Mouse (Mus musculus): ENCODE measurements around the gene B4galnt4. TPM values are rescaled to one million over a fixed set of nuclear protein-coding genes. Genes with fewer than 3 reads are reported as not detected.

Gene B4galnt4
- polyA plus RNA-seq, 1 experiment: not detected

DNA sequence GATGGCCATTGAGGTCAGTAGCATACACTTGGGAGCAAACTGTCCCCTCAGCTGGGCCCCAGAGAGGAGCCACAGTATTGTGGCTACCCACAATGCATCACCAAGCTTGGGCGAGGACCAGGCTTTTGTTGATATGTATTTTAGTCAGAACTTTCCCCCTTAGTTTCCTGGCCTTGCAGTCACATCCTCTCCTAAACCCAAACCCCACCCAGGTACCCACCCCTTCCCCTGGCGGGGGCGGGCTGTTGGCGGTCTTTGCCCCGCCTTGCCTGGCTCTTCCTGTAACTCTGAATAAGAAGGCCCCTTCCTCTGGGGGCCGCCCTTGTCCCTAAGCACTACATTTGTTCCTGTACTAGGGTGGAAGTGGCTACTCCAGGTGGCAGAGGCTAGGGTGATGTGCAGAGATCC lies 35.7 kb downstream of the B4galnt4 start:
- H3K4me3 ChIP-seq (ENCODE audit: insufficient read depth, low read depth, low read length): peak overlapping the region; percentile 17; the same call in 1 of the 2 replicates
- no peak overlapping the region for H3K27ac ChIP-seq (ENCODE audit: insufficient read depth, low read depth, low read length)
- TF ChIP-seq POLR2A (IDR thresholded peaks at IDR 0.05; ENCODE audit: insufficient read depth, low read depth, low read length) (no peak), CTCF (IDR thresholded peaks at IDR 0.05; ENCODE audit: insufficient read depth, low read depth, low read length) (no peak)
- H3K4me1 ChIP-seq (ENCODE audit: control insufficient read depth, insufficient read depth, low read length): peaks cover 16% of the 10 kb centered on the region
- 55% methylated on average over 6 of the region's 6 CpGs for WGBS

DNA sequence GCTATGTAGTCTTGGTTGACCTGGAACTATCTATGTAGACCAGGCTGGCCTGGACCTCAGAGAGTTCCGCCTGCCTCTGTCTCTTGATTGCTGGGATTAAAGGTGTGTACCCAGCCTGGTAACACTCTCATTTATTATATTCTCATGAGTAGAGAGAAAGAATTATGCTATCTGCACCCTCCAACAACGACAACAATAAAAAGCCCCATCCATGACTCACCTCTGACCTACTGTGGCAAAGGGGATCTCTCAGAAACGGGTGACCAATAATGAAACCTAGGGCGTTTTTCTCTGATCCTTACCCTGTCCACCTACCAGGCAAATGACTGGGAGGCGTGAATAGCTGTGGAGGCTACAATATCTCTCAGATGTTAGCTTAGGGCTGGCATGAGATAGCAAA lies 36.3 kb downstream of the B4galnt4 start:
- Histone ChIP-seq H3K4me3 (ENCODE audit: insufficient read depth, low read depth, low read length) (no peak overlapping the region), H3K27ac (ENCODE audit: insufficient read depth, low read depth, low read length) (no peak overlapping the region), H3K4me1 (ENCODE audit: control insufficient read depth, insufficient read depth, low read length) (peaks cover 14% of the 10 kb centered on the region)
- WGBS: 82% methylated on average over 5 of the region's 5 CpGs
- TF ChIP-seq CTCF (IDR thresholded peaks at IDR 0.05; ENCODE audit: insufficient read depth, low read depth, low read length) (no peak), POLR2A (IDR thresholded peaks at IDR 0.05; ENCODE audit: insufficient read depth, low read depth, low read length) (no peak)

DNA sequence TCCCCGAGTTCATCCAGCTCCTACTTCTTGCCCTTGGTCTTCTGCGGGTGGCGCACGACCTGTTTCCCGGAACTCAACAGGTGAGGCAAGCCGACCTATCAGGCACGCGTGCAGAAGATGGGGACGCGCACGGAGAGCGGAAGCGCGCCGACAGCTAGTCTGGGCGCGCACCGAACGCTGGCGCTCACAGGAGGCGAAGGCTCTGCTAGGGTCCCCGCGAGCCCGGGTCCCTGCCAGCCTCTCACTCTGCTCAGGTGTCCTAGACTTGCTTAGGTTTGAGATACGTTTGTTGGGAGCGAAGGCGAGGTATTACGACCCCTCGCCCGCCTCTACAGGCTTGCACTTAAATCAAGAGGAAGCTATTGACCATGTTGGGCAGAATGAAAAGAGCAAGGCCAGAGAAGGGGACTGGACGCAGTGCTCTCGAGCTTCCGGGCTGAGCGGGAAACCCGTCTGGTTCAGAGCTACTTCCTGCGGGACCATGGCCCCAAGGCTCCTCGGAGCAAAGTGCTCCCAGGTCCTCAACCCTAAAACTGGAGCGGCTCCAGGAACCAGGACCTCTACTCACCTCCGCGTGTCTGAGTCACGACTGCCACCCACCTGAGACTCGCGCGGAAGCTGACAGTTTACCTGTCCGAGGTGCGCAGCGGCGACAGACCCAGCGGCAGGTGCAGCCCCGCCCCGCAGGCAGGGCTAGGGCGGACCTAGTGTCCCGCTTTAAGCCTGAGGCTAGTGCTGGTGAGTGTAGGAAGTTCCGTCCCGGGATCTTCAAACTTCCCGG lies 39.2 kb downstream of the B4galnt4 start, which contains the start of gene Sigirr:
Sigirr (minus strand) TSS at position 662 of the 781 bp plus-strand sequence.
- Histone ChIP-seq H3K4me3 (ENCODE audit: insufficient read depth, low read depth, low read length) (peak within 1 kb of the TSS; percentile 31), H3K4me1 (ENCODE audit: control insufficient read depth, insufficient read depth, low read length) (peaks cover 11% of the 10 kb centered on the region), H3K27ac (ENCODE audit: insufficient read depth, low read depth, low read length) (no peak within 1 kb of the TSS)
- 3% methylated on average over 56 of the region's 56 CpGs for WGBS
- TF ChIP-seq CTCF (IDR thresholded peaks at IDR 0.05; ENCODE audit: insufficient read depth, low read depth, low read length) (no peak), POLR2A (IDR thresholded peaks at IDR 0.05; ENCODE audit: insufficient read depth, low read depth, low read length) (no peak)

DNA sequence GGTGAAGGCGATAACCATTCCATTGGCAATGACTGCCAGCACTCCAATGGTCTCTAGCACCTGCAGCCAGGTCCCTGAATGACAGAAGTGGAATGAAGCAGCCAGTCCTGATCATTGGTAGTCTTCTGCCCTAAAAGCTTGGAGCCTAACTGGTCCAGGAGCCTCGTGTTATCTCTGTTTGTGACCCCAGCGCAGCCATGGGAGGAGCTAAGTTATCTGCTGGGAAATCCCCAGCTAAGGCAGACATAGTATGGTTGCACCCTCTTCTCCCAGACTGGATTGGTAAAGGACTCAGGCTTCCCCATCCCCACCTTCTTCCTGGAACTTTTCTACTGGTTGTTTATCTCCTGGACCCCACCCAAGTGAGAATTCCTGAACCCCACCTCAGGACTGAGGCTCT lies 42.3 kb downstream of the B4galnt4 start:
- H3K4me1 ChIP-seq (ENCODE audit: control insufficient read depth, insufficient read depth, low read length): peaks cover 11% of the 10 kb centered on the region
- no peak overlapping the region for H3K27ac ChIP-seq (ENCODE audit: insufficient read depth, low read depth, low read length)
- TF ChIP-seq CTCF (IDR thresholded peaks at IDR 0.05; ENCODE audit: insufficient read depth, low read depth, low read length) (no peak), POLR2A (IDR thresholded peaks at IDR 0.05; ENCODE audit: insufficient read depth, low read depth, low read length) (no peak)
- WGBS: 72% methylated on average over 3 of the region's 3 CpGs
- no peak overlapping the region for H3K4me3 ChIP-seq (ENCODE audit: insufficient read depth, low read depth, low read length)

DNA sequence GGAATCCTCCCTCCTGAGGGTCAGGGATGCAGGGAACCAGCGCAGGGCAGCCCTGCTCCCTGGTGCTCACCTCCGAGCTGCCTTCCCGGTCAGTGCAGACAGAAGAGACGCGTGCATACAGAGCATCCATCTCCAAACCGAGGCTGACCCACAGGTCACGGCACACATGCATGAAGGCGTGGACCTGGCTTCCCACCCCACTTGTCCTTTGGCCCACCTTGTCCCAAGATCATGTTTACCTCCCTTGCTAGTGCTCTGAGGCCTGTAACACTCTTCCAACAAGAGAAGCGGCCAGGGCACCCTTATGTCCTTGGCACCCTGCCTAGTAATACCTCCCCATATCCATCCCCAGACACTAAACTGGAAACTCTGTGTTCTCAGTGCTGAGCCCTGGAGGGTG lies 55.0 kb downstream of the B4galnt4 start:
- H3K27ac ChIP-seq (ENCODE audit: insufficient read depth, low read depth, low read length): no peak overlapping the region
- no peak overlapping the region for H3K4me3 ChIP-seq (ENCODE audit: insufficient read depth, low read depth, low read length)
- H3K4me1 ChIP-seq (ENCODE audit: control insufficient read depth, insufficient read depth, low read length): no peaks in the 10 kb centered on the region
- TF ChIP-seq CTCF (IDR thresholded peaks at IDR 0.05; ENCODE audit: insufficient read depth, low read depth, low read length): no peak
- TF ChIP-seq POLR2A (IDR thresholded peaks at IDR 0.05; ENCODE audit: insufficient read depth, low read depth, low read length): no peak
- WGBS: 89% methylated on average over 9 of the region's 9 CpGs

DNA sequence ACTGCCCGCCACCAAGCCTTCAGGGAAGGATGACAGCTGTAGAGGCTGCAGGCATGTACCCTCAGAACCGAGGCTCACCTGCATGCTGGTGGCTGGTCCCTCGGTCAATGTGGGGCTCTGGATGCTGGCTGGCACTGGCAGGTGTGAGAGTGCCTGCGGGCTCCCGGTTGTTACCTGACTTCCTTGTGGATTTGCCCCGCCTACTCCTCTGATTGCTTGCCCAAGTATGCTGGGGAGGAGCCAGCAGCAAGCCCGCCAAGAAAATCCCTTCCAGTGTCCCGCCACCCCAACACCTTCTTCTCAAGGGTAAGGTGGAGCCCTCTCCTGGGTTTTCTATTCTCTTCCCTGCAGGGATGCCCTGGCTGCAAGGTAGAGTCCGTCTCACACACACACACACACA lies 56.7 kb downstream of the B4galnt4 start, which contains the start of gene Ano9:
Ano9 (minus strand) TSS at position 171 of the 400 bp plus-strand sequence.
- H3K4me3 ChIP-seq (ENCODE audit: insufficient read depth, low read depth, low read length): no peak within 1 kb of the TSS
- peaks cover 3% of the 10 kb centered on the region; the same call in 1 of the 2 replicates for H3K4me1 ChIP-seq (ENCODE audit: control insufficient read depth, insufficient read depth, low read length)
- 23% methylated on average over 9 of the region's 9 CpGs for WGBS
- no peak within 1 kb of the TSS for H3K27ac ChIP-seq (ENCODE audit: insufficient read depth, low read depth, low read length)
- TF ChIP-seq CTCF (IDR thresholded peaks at IDR 0.05; ENCODE audit: insufficient read depth, low read depth, low read length) (no peak), POLR2A (IDR thresholded peaks at IDR 0.05; ENCODE audit: insufficient read depth, low read depth, low read length) (no peak)

DNA sequence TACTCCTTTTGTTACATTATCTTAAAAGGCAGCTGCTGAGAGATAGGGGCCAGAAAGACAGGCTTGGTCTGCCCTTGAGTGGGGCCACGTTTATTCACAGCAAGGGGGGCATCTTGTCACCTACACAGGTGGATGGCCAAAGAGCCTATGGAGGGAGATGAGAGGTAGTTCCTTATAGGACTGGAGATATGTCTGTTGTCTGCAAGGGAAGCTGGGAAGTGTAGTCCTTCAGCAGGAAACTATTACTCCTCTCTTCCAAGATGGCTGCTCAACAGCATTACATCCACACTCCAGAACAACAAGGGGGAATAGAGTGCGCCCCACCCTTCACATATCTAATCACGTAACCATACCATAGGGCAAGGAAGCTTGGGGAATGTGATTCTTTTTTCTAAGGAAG lies 58.6 kb downstream of the B4galnt4 start:
- H3K4me3 ChIP-seq (ENCODE audit: insufficient read depth, low read depth, low read length): no peak overlapping the region
- TF ChIP-seq POLR2A (IDR thresholded peaks at IDR 0.05; ENCODE audit: insufficient read depth, low read depth, low read length) (no peak), CTCF (IDR thresholded peaks at IDR 0.05; ENCODE audit: insufficient read depth, low read depth, low read length) (no peak)
- peaks cover 7% of the 10 kb centered on the region; the same call in 1 of the 2 replicates for H3K4me1 ChIP-seq (ENCODE audit: control insufficient read depth, insufficient read depth, low read length)
- H3K27ac ChIP-seq (ENCODE audit: insufficient read depth, low read depth, low read length): no peak overlapping the region
- WGBS: 85% methylated on average over 3 of the region's 3 CpGs

DNA sequence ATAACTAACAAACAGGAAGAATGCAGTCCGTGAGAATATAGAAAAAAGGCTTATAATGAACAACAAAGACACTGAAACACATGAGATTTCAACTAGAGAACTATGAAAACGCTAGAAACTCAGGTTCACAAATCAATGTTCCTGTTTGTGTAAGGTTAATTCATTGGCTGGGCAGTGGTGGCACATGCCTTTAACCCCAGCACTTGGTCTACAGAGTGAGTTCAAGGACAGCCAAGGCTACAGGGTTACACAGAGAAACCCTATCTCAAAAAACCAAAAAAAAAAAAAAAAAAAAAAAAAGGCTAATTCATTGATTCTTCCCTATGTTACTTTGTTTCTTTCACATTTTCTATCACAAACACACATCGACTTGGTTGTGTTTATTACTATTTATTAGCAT lies 59.7 kb downstream of the B4galnt4 start:
- Histone ChIP-seq H3K4me1 (ENCODE audit: control insufficient read depth, insufficient read depth, low read length) (peaks cover 7% of the 10 kb centered on the region; the same call in 1 of the 2 replicates), H3K4me3 (ENCODE audit: insufficient read depth, low read depth, low read length) (no peak overlapping the region), H3K27ac (ENCODE audit: insufficient read depth, low read depth, low read length) (no peak overlapping the region)
- TF ChIP-seq POLR2A (IDR thresholded peaks at IDR 0.05; ENCODE audit: insufficient read depth, low read depth, low read length): no peak
- no peak for TF ChIP-seq CTCF (IDR thresholded peaks at IDR 0.05; ENCODE audit: insufficient read depth, low read depth, low read length)
- 86% methylated on average over 3 of the region's 3 CpGs for WGBS

DNA sequence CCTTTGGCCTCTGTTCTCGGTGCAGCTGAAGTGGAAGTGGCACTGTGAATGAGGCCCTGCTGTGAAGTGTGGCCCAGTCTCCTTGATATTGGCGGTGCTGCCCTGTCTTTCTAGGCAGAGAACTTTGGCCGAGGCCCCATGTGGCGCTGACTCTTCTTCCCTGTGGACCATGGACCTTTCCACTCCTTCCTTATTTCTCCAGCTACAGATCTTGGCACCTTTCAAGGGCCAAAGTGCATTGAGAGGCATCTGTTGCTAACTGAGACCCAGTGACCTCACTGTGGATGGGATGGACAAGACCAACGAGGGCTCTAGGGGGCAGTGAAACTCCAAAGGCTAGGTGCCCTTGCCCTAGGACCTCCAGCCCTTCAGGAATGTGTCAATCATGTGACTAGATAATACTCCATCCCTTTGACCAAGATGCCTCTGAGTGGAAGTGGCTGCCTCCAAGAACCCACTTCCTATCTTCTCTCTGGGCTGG lies 60.2 kb downstream of the B4galnt4 start:
- TF ChIP-seq POLR2A (IDR thresholded peaks at IDR 0.05; ENCODE audit: insufficient read depth, low read depth, low read length) (no peak), CTCF (IDR thresholded peaks at IDR 0.05; ENCODE audit: insufficient read depth, low read depth, low read length) (no peak)
- Histone ChIP-seq H3K27ac (ENCODE audit: insufficient read depth, low read depth, low read length) (no peak overlapping the region), H3K4me1 (ENCODE audit: control insufficient read depth, insufficient read depth, low read length) (peaks cover 7% of the 10 kb centered on the region; the same call in 1 of the 2 replicates), H3K4me3 (ENCODE audit: insufficient read depth, low read depth, low read length) (no peak overlapping the region)
- 80% methylated on average over 5 of the region's 5 CpGs for WGBS

Other genes with a start within 250 kb of the B4galnt4 start
- not detected in 2 replicates for gene Zfp941, start 238.9 kb upstream of the B4galnt4 start, polyA plus RNA-seq (2012; ENCODE audit: insufficient read depth, insufficient read length, low replicate concordance, missing spikeins)
- gene Urah, start 226.1 kb upstream of the B4galnt4 start, polyA plus RNA-seq (2012; ENCODE audit: insufficient read depth, insufficient read length, low replicate concordance, missing spikeins): not detected in 2 replicates
- not detected in 2 replicates for gene Scgb1c1, start 215.6 kb upstream of the B4galnt4 start, polyA plus RNA-seq (2012; ENCODE audit: insufficient read depth, insufficient read length, low replicate concordance, missing spikeins)
- gene Odf3, start 213.3 kb upstream of the B4galnt4 start, polyA plus RNA-seq (2012; ENCODE audit: insufficient read depth, insufficient read length, low replicate concordance, missing spikeins): not detected in 2 replicates
- not detected in 2 replicates for gene Gm45785, start 204.8 kb upstream of the B4galnt4 start, polyA plus RNA-seq (2012; ENCODE audit: insufficient read depth, insufficient read length, low replicate concordance, missing spikeins)
- gene Ric8a, start 204.1 kb upstream of the B4galnt4 start, polyA plus RNA-seq (2012; ENCODE audit: insufficient read depth, insufficient read length, low replicate concordance, missing spikeins): not detected in 2 replicates
- not detected in 2 replicates for gene Bet1l, start 203.5 kb upstream of the B4galnt4 start, polyA plus RNA-seq (2012; ENCODE audit: insufficient read depth, insufficient read length, low replicate concordance, missing spikeins)
- gene Psmd13, start 179.1 kb upstream of the B4galnt4 start, polyA plus RNA-seq (2012; ENCODE audit: insufficient read depth, insufficient read length, low replicate concordance, missing spikeins): not detected in 2 replicates
- not detected in 2 replicates for gene Sirt3, start 178.8 kb upstream of the B4galnt4 start, polyA plus RNA-seq (2012; ENCODE audit: insufficient read depth, insufficient read length, low replicate concordance, missing spikeins)
- not detected in 2 replicates for gene Cox8b, start 160.7 kb upstream of the B4galnt4 start, polyA plus RNA-seq (2012; ENCODE audit: insufficient read depth, insufficient read length, low replicate concordance, missing spikeins)
- not detected in 2 replicates for gene Nlrp6, start 140.2 kb upstream of the B4galnt4 start, polyA plus RNA-seq (2012; ENCODE audit: insufficient read depth, insufficient read length, low replicate concordance, missing spikeins)
- gene Pgghg, start 119.7 kb upstream of the B4galnt4 start, polyA plus RNA-seq (2012; ENCODE audit: insufficient read depth, insufficient read length, low replicate concordance, missing spikeins): not detected in 2 replicates
- gene Ifitm5, start 110.8 kb upstream of the B4galnt4 start, polyA plus RNA-seq (2012; ENCODE audit: insufficient read depth, insufficient read length, low replicate concordance, missing spikeins): not detected in 2 replicates
- gene Gm45717, start 105.2 kb upstream of the B4galnt4 start, polyA plus RNA-seq (2012; ENCODE audit: insufficient read depth, insufficient read length, low replicate concordance, missing spikeins): not detected in 2 replicates
- gene Ifitm2, start 105.1 kb upstream of the B4galnt4 start, polyA plus RNA-seq (2012; ENCODE audit: insufficient read depth, insufficient read length, low replicate concordance, missing spikeins): not detected in 2 replicates
- not detected in 2 replicates for gene Ifitm1, start 93.9 kb upstream of the B4galnt4 start, polyA plus RNA-seq (2012; ENCODE audit: insufficient read depth, insufficient read length, low replicate concordance, missing spikeins)
- gene Ifitm3, start 50.3 kb upstream of the B4galnt4 start, polyA plus RNA-seq (2012; ENCODE audit: insufficient read depth, insufficient read length, low replicate concordance, missing spikeins): not detected in 2 replicates
- gene Ifitm6, start 43.2 kb upstream of the B4galnt4 start, polyA plus RNA-seq (2012; ENCODE audit: insufficient read depth, insufficient read length, low replicate concordance, missing spikeins): not detected in 2 replicates
- not detected in 2 replicates for gene Gm17387, start 32.0 kb upstream of the B4galnt4 start, polyA plus RNA-seq (2012; ENCODE audit: insufficient read depth, insufficient read length, low replicate concordance, missing spikeins)
- gene Pkp3, start 17.1 kb downstream of the B4galnt4 start, polyA plus RNA-seq (2012; ENCODE audit: insufficient read depth, insufficient read length, low replicate concordance, missing spikeins): not detected in 2 replicates
- not detected in 2 replicates for gene Sigirr, start 39.5 kb downstream of the B4galnt4 start, polyA plus RNA-seq (2012; ENCODE audit: insufficient read depth, insufficient read length, low replicate concordance, missing spikeins)
- gene Ano9, start 56.7 kb downstream of the B4galnt4 start, polyA plus RNA-seq (2012; ENCODE audit: insufficient read depth, insufficient read length, low replicate concordance, missing spikeins): not detected in 2 replicates
- gene Ptdss2, start 61.3 kb downstream of the B4galnt4 start, polyA plus RNA-seq (2012; ENCODE audit: insufficient read depth, insufficient read length, low replicate concordance, missing spikeins): not detected in 2 replicates
- gene Rnh1, start 111.8 kb downstream of the B4galnt4 start, polyA plus RNA-seq (2012; ENCODE audit: insufficient read depth, insufficient read length, low replicate concordance, missing spikeins): not detected in 2 replicates
- gene Hras, start 132.9 kb downstream of the B4galnt4 start, polyA plus RNA-seq (2012; ENCODE audit: insufficient read depth, insufficient read length, low replicate concordance, missing spikeins): not detected in 2 replicates
- gene Lrrc56, start 133.1 kb downstream of the B4galnt4 start, polyA plus RNA-seq (2012; ENCODE audit: insufficient read depth, insufficient read length, low replicate concordance, missing spikeins): not detected in 2 replicates
- not detected in 2 replicates for gene Lmntd2, start 153.0 kb downstream of the B4galnt4 start, polyA plus RNA-seq (2012; ENCODE audit: insufficient read depth, insufficient read length, low replicate concordance, missing spikeins)
- not detected in 2 replicates for gene Rassf7, start 154.8 kb downstream of the B4galnt4 start, polyA plus RNA-seq (2012; ENCODE audit: insufficient read depth, insufficient read length, low replicate concordance, missing spikeins)
- not detected in 2 replicates for gene Phrf1, start 167.7 kb downstream of the B4galnt4 start, polyA plus RNA-seq (2012; ENCODE audit: insufficient read depth, insufficient read length, low replicate concordance, missing spikeins)
- gene Irf7, start 205.4 kb downstream of the B4galnt4 start, polyA plus RNA-seq (2012; ENCODE audit: insufficient read depth, insufficient read length, low replicate concordance, missing spikeins): not detected in 2 replicates
- gene Cdhr5, start 215.7 kb downstream of the B4galnt4 start, polyA plus RNA-seq (2012; ENCODE audit: insufficient read depth, insufficient read length, low replicate concordance, missing spikeins): not detected in 2 replicates
- not detected in 2 replicates for gene Sct, start 218.0 kb downstream of the B4galnt4 start, polyA plus RNA-seq (2012; ENCODE audit: insufficient read depth, insufficient read length, low replicate concordance, missing spikeins)
- not detected in 2 replicates for gene Drd4, start 230.9 kb downstream of the B4galnt4 start, polyA plus RNA-seq (2012; ENCODE audit: insufficient read depth, insufficient read length, low replicate concordance, missing spikeins)